Mouse (Mus musculus): ENCODE measurements around the gene Ppm1k.
"Not testable (repeated sequence)": the region's sequence is repeated elsewhere in the genome, so short reads cannot be mapped to it uniquely, and the experiment has no call there.

The Ppm1k gene

GRCm38 (mm10) chr6:57531441-57531840 lies 3.8 kb downstream of the Ppm1k start:
- DNase-seq, result no peak

- DNase-seq, result no peak
Measured at GRCm38 (mm10) chr6:57531011-57531410, 4.3 kb downstream of the Ppm1k start.

- DNase-seq, result no peak
Measured at GRCm38 (mm10) chr6:57529336-57529845, 5.9 kb downstream of the Ppm1k start.

GRCm38 (mm10) chr6:57526933-57527332 lies 8.3 kb downstream of the Ppm1k start:
- DNase-seq, result no peak

- DNase-seq, result no peak
Measured at GRCm38 (mm10) chr6:57524742-57525141, 10.5 kb downstream of the Ppm1k start.

GRCm38 (mm10) chr6:57520749-57521652 lies 14.3 kb downstream of the Ppm1k start:
- DNase-seq, result no peak

GRCm38 (mm10) chr6:57514035-57514374 lies 21.3 kb downstream of the Ppm1k start:
- DNase-seq, result no peak

GRCm38 (mm10) chr6:57513351-57514034 lies 21.8 kb downstream of the Ppm1k start:
- no peak for DNase-seq

GRCm38 (mm10) chr6:57511899-57512298 lies 23.4 kb downstream of the Ppm1k start:
- DNase-seq, result no peak

- DNase-seq, result no peak
Measured at GRCm38 (mm10) chr6:57503662-57504379, 31.4 kb downstream of the Ppm1k start.

GRCm38 (mm10) chr6:57499209-57499608 lies 36.1 kb downstream of the Ppm1k start:
- no peak for DNase-seq

GRCm38 (mm10) chr6:57468161-57468560 lies 67.1 kb downstream of the Ppm1k start:
- DNase-seq, result not testable (repeated sequence)

Data from embryo, embryonic 11 days (tissue).